20 mouse cellular contexts compared by ENCODE assay signal in genomic region chr12:117867708-117868564, GRCm38 (mm10).
DNase-seq lines count a peak whose midpoint lies in the region; ATAC-seq and TF ChIP-seq lines count a peak whose summit lies in the region.
"Had no signal": no experiment of that assay in that cellular context is flagged by ENCODE, and none has a peak within 500 bp of the region (broad histone marks: within the 10 kb centered on the region; RNA-seq: fewer than 3 reads in every experiment).

No protein-coding gene starts in this region.

- TF ChIP-seq POLR2A in limb, embryonic 14.5 days (IDR thresholded peaks at IDR 0.05; ENCODE audit: borderline replicate concordance, extremely low read depth, insufficient read depth, insufficient read length) = no peak

- no peaks in the 10 kb centered on the region for H3K4me1 ChIP-seq in kidney, embryonic 14.5 days (ENCODE audit: control insufficient read depth, insufficient read depth, low read length)
- H3K4me1 ChIP-seq in limb, embryonic 14.5 days (ENCODE audit: control insufficient read depth, insufficient read depth, low read length) = no peaks in the 10 kb centered on the region
- H3K4me1 ChIP-seq in hindbrain, embryonic 14.5 days (replicated peaks; ENCODE audit: control insufficient read depth, insufficient read depth, low read length) = no peaks in the 10 kb centered on the region
- H3K4me1 ChIP-seq: hindbrain, embryonic 12.5 days; midbrain, embryonic 10.5 days had no signal

- peaks cover 24% of the 10 kb centered on the region; the same call in 1 of the 2 replicates for H3K36me3 ChIP-seq in kidney, embryonic 14.5 days (ENCODE audit: control insufficient read depth, insufficient read depth, low read length)
- H3K36me3 ChIP-seq in limb, embryonic 14.5 days (ENCODE audit: control insufficient read depth, insufficient read depth, low read length) = peaks cover 14% of the 10 kb centered on the region
- no peaks in the 10 kb centered on the region for H3K36me3 ChIP-seq in hindbrain, embryonic 14.5 days (replicated peaks; ENCODE audit: control insufficient read depth, insufficient read depth)

- WGBS in kidney, embryonic 14.5 days = 80% methylated on average over 4 of the region's 4 CpGs
- 73% methylated on average over 4 of the region's 4 CpGs for WGBS in limb, embryonic 14.5 days
- 91% methylated on average over 4 of the region's 4 CpGs for WGBS in hindbrain, embryonic 14.5 days

- H3K9ac ChIP-seq in kidney, embryonic 14.5 days (ENCODE audit: low read depth, low read length) = no peak overlapping the region
- no peak overlapping the region for H3K9ac ChIP-seq in limb, embryonic 14.5 days (ENCODE audit: low read depth, low read length, severe bottlenecking)
- H3K9ac ChIP-seq in hindbrain, embryonic 14.5 days = no peak overlapping the region
- H3K9ac ChIP-seq: hindbrain, embryonic 12.5 days had no signal

- 0 out of 2 replicates have a peak overlapping the region, but pooled peaks have one; percentile 4 for H3K27ac ChIP-seq in kidney, embryonic 14.5 days (ENCODE audit: low read depth, low read length)
- 0 out of 2 replicates have a peak overlapping the region, but pooled peaks have one; percentile 29 for H3K27ac ChIP-seq in limb, embryonic 14.5 days (replicated peaks; ENCODE audit: low read depth, low read length)
- no peak overlapping the region for H3K27ac ChIP-seq in hindbrain, embryonic 14.5 days
- H3K27ac ChIP-seq: hindbrain, embryonic 12.5 days; midbrain, embryonic 10.5 days had no signal

- H3K27me3 ChIP-seq in kidney, embryonic 14.5 days (ENCODE audit: control insufficient read depth, insufficient read depth, low read length) = no peaks in the 10 kb centered on the region
- no peaks in the 10 kb centered on the region for H3K27me3 ChIP-seq in limb, embryonic 14.5 days (ENCODE audit: control insufficient read depth, insufficient read depth, low read length)
- H3K27me3 ChIP-seq in hindbrain, embryonic 14.5 days (ENCODE audit: control insufficient read depth, insufficient read depth, low read length) = no peaks in the 10 kb centered on the region
- H3K27me3 ChIP-seq: hindbrain, embryonic 12.5 days had no signal

- DNase-seq in kidney, postnatal 10 days = no peak
- DNase-seq in 416B (ENCODE audit: low read depth) = peak; percentile 71
- peak; percentile 36 for DNase-seq in NIH3T3 (ENCODE audit: low read depth)
- peak; percentile 27 for DNase-seq in limb, embryonic 14.5 days (ENCODE audit: low spot score)
- DNase-seq in gastrocnemius, postnatal 10 days = no peak
- no peak for DNase-seq in hindbrain, embryonic 14.5 days (ENCODE audit: low spot score)
- DNase-seq: adrenal gland, postnatal 14 days; cerebellum, adult 11-12 months; cerebellum, postnatal 25 days; kidney, adult 9 months; lung, adult 18-20 months; thymus, postnatal 36 days had no signal

- ATAC-seq in kidney, embryonic 14.5 days (ENCODE audit: low FRiP score, low TSS enrichment) = no peak
- no peak for ATAC-seq in limb, embryonic 14.5 days (ENCODE audit: low FRiP score, low read depth)
- no peak for ATAC-seq in hindbrain, embryonic 14.5 days (ENCODE audit: low FRiP score)
- ATAC-seq: activated CD4-positive, CD25-positive, alpha-beta regulatory T cell, adult 4 months; forebrain, embryonic 14.5 days; inflammation-experienced regulatory T-cells, adult 6 months had no signal

- H3K4me2 ChIP-seq in kidney, embryonic 14.5 days (replicated peaks; ENCODE audit: low read depth, low read length) = no peak overlapping the region
- no peak overlapping the region for H3K4me2 ChIP-seq in limb, embryonic 14.5 days (replicated peaks; ENCODE audit: low read depth, low read length, severe bottlenecking)
- no peak overlapping the region for H3K4me2 ChIP-seq in hindbrain, embryonic 14.5 days (replicated peaks)
- H3K4me2 ChIP-seq: hindbrain, embryonic 12.5 days; liver, embryonic 11.5 days had no signal

- no peaks in the 10 kb centered on the region for H3K9me3 ChIP-seq in kidney, embryonic 14.5 days (ENCODE audit: control insufficient read depth, low read length)
- no peaks in the 10 kb centered on the region for H3K9me3 ChIP-seq in limb, embryonic 14.5 days (ENCODE audit: control insufficient read depth, low read length)
- no peaks in the 10 kb centered on the region for H3K9me3 ChIP-seq in hindbrain, embryonic 14.5 days (ENCODE audit: control insufficient read depth, low read length)
- H3K9me3 ChIP-seq: hindbrain, embryonic 12.5 days had no signal

- no peak overlapping the region for H3K4me3 ChIP-seq in kidney, embryonic 14.5 days (ENCODE audit: low read length)
- H3K4me3 ChIP-seq in limb, embryonic 14.5 days (replicated peaks; ENCODE audit: low read length) = no peak overlapping the region
- H3K4me3 ChIP-seq in hindbrain, embryonic 14.5 days (replicated peaks; ENCODE audit: low read length) = no peak overlapping the region
- H3K4me3 ChIP-seq: erythroblast, embryonic 14.5 days; hindbrain, embryonic 12.5 days; midbrain, embryonic 10.5 days had no signal

Comparison
In these comparisons a context has a peak if more than half of its experiments do, and no peak if none do; other contexts are left out.
1. DNase-seq: peak in 416B (single experiment), NIH3T3 (single experiment) and limb, embryonic 14.5 days (single experiment); none in kidney, postnatal 10 days (single experiment), gastrocnemius, postnatal 10 days (single experiment) and hindbrain, embryonic 14.5 days (single experiment).